Mouse (Mus musculus): Measurements from ENCODE around the gene Chil1. TPM values are rescaled to one million over a fixed set of nuclear protein-coding genes. Genes with fewer than 3 reads are reported as not detected.

The Chil1 gene
- polyA plus RNA-seq, 1 experiment from 2014 or later, result 4.4 TPM

GRCm38 (mm10) chr1:134210179-134210755 is 28.3 kb downstream of the Chil1 start:
- H3K9ac ChIP-seq (replicated peaks), result no peak overlapping the region
- no peak overlapping the region for H3K4me2 ChIP-seq
- no peaks in the 10 kb centered on the region for H3K36me3 ChIP-seq
- H3K4me1 ChIP-seq (replicated peaks), result peaks cover 35% of the 10 kb centered on the region
- H3K27ac ChIP-seq, result peak overlapping the region; percentile 72; the same call in 1 of the 2 replicates
- H3K4me3 ChIP-seq (replicated peaks), result no peak overlapping the region
- ATAC-seq (ENCODE audit: insufficient number of reproducible peaks, insufficient read depth, low FRiP score, low TSS enrichment, low read depth), result no peak
- H3K27me3 ChIP-seq, result 0 out of 2 replicates have a peak, but pooled peaks cover 6% of the 10 kb centered on the region
- WGBS, result 79% methylated on average over 6 of the region's 6 CpGs
- no peaks in the 10 kb centered on the region for H3K9me3 ChIP-seq

- Histone ChIP-seq H3K4me3 (replicated peaks) (no peak overlapping the region), H3K9me3 (no peaks in the 10 kb centered on the region), H3K4me1 (replicated peaks) (peaks cover 41% of the 10 kb centered on the region), H3K27me3 (0 out of 2 replicates have a peak, but pooled peaks cover 6% of the 10 kb centered on the region), H3K4me2 (0 out of 2 replicates have a peak overlapping the region, but pooled peaks have one; percentile 11), H3K9ac (replicated peaks) (no peak overlapping the region), H3K27ac (peak overlapping the region; percentile 72), H3K36me3 (no peaks in the 10 kb centered on the region)
- no peak for ATAC-seq (ENCODE audit: insufficient number of reproducible peaks, insufficient read depth, low FRiP score, low TSS enrichment, low read depth)
- WGBS, result 45% methylated on average over 6 of the region's 6 CpGs
Measured at GRCm38 (mm10) chr1:134211043-134211442, 29.1 kb downstream of the Chil1 start.

- Histone ChIP-seq H3K9me3 (no peaks in the 10 kb centered on the region), H3K4me1 (replicated peaks) (peaks cover 38% of the 10 kb centered on the region), H3K36me3 (no peaks in the 10 kb centered on the region), H3K4me2 (0 out of 2 replicates have a peak overlapping the region, but pooled peaks have one; percentile 11), H3K4me3 (replicated peaks) (no peak overlapping the region), H3K27me3 (0 out of 2 replicates have a peak, but pooled peaks cover 3% of the 10 kb centered on the region), H3K9ac (replicated peaks) (no peak overlapping the region), H3K27ac (peak overlapping the region; percentile 72)
- 7% methylated on average over 2 of the region's 2 CpGs for WGBS
- ATAC-seq (ENCODE audit: insufficient number of reproducible peaks, insufficient read depth, low FRiP score, low TSS enrichment, low read depth), result no peak
Measured at GRCm38 (mm10) chr1:134211631-134212030, 29.7 kb downstream of the Chil1 start.

GRCm38 (mm10) chr1:134212351-134212750 is 30.4 kb downstream of the Chil1 start:
- Histone ChIP-seq H3K4me3 (replicated peaks) (no peak overlapping the region), H3K9me3 (no peaks in the 10 kb centered on the region), H3K27me3 (no peaks in the 10 kb centered on the region), H3K4me2 (no peak overlapping the region), H3K27ac (no peak overlapping the region), H3K9ac (replicated peaks) (no peak overlapping the region), H3K36me3 (no peaks in the 10 kb centered on the region), H3K4me1 (replicated peaks) (peaks cover 45% of the 10 kb centered on the region)
- ATAC-seq (ENCODE audit: insufficient number of reproducible peaks, insufficient read depth, low FRiP score, low TSS enrichment, low read depth), result no peak
- WGBS, result 71% methylated on average over 6 of the region's 6 CpGs

- WGBS, result 79% methylated on average over 7 of the region's 7 CpGs
- H3K4me2 ChIP-seq, result no peak overlapping the region
- H3K4me1 ChIP-seq (replicated peaks), result peaks cover 48% of the 10 kb centered on the region
- H3K9ac ChIP-seq (replicated peaks), result no peak overlapping the region
- no peak overlapping the region for H3K27ac ChIP-seq
- no peak for ATAC-seq (ENCODE audit: insufficient number of reproducible peaks, insufficient read depth, low FRiP score, low TSS enrichment, low read depth)
- no peaks in the 10 kb centered on the region for H3K27me3 ChIP-seq
- H3K36me3 ChIP-seq, result no peaks in the 10 kb centered on the region
- no peaks in the 10 kb centered on the region for H3K9me3 ChIP-seq
- no peak overlapping the region for H3K4me3 ChIP-seq (replicated peaks)
Measured at GRCm38 (mm10) chr1:134213405-134213804, 31.4 kb downstream of the Chil1 start.

- Histone ChIP-seq H3K27me3 (no peaks in the 10 kb centered on the region), H3K9me3 (no peaks in the 10 kb centered on the region), H3K4me3 (replicated peaks) (no peak overlapping the region), H3K4me2 (no peak overlapping the region), H3K4me1 (replicated peaks) (peaks cover 46% of the 10 kb centered on the region), H3K27ac (no peak overlapping the region), H3K36me3 (no peaks in the 10 kb centered on the region), H3K9ac (replicated peaks) (no peak overlapping the region)
- ATAC-seq (ENCODE audit: insufficient number of reproducible peaks, insufficient read depth, low FRiP score, low TSS enrichment, low read depth), result no peak
- WGBS, result 58% methylated on average over 7 of the region's 7 CpGs
Measured at GRCm38 (mm10) chr1:134215059-134215458, 33.1 kb downstream of the Chil1 start.

- Histone ChIP-seq H3K4me2 (no peak overlapping the region), H3K27ac (no peak overlapping the region), H3K4me3 (replicated peaks) (no peak overlapping the region), H3K36me3 (no peaks in the 10 kb centered on the region), H3K9ac (replicated peaks) (no peak overlapping the region), H3K9me3 (no peaks in the 10 kb centered on the region), H3K27me3 (no peaks in the 10 kb centered on the region), H3K4me1 (replicated peaks) (peaks cover 37% of the 10 kb centered on the region)
- ATAC-seq (ENCODE audit: insufficient number of reproducible peaks, insufficient read depth, low FRiP score, low TSS enrichment, low read depth), result no peak
- WGBS, result 36% methylated on average over 11 of the region's 11 CpGs
Measured at GRCm38 (mm10) chr1:134215751-134216628, 34.0 kb downstream of the Chil1 start.

- Histone ChIP-seq H3K27me3 (no peaks in the 10 kb centered on the region), H3K4me2 (no peak overlapping the region), H3K36me3 (no peaks in the 10 kb centered on the region), H3K27ac (no peak overlapping the region), H3K4me1 (replicated peaks) (peaks cover 31% of the 10 kb centered on the region), H3K9me3 (no peaks in the 10 kb centered on the region), H3K4me3 (replicated peaks) (no peak overlapping the region), H3K9ac (replicated peaks) (no peak overlapping the region)
- WGBS, result 83% methylated on average over 2 of the region's 2 CpGs
- ATAC-seq (ENCODE audit: insufficient number of reproducible peaks, insufficient read depth, low FRiP score, low TSS enrichment, low read depth), result no peak
Measured at GRCm38 (mm10) chr1:134216629-134216971, 34.6 kb downstream of the Chil1 start.

GRCm38 (mm10) chr1:134217028-134217481 is 35.1 kb downstream of the Chil1 start:
- no peak for ATAC-seq (ENCODE audit: insufficient number of reproducible peaks, insufficient read depth, low FRiP score, low TSS enrichment, low read depth)

GRCm38 (mm10) chr1:134217942-134218341 is 36.0 kb downstream of the Chil1 start:
- 77% methylated on average over 3 of the region's 3 CpGs for WGBS
- H3K9me3 ChIP-seq, result no peaks in the 10 kb centered on the region
- H3K27ac ChIP-seq, result no peak overlapping the region
- H3K9ac ChIP-seq (replicated peaks), result no peak overlapping the region
- no peaks in the 10 kb centered on the region for H3K36me3 ChIP-seq
- no peak overlapping the region for H3K4me3 ChIP-seq (replicated peaks)
- no peak overlapping the region for H3K4me2 ChIP-seq
- H3K27me3 ChIP-seq, result no peaks in the 10 kb centered on the region
- ATAC-seq (ENCODE audit: insufficient number of reproducible peaks, insufficient read depth, low FRiP score, low TSS enrichment, low read depth), result no peak
- H3K4me1 ChIP-seq (replicated peaks), result peaks cover 24% of the 10 kb centered on the region; the same call in 1 of the 2 replicates

More at GRCm38 (mm10) chr1:134217028-134217481, 35.1 kb downstream of the Chil1 start:
- Histone ChIP-seq H3K9me3 (no peaks in the 10 kb centered on the region), H3K36me3 (no peaks in the 10 kb centered on the region), H3K27ac (no peak overlapping the region), H3K27me3 (no peaks in the 10 kb centered on the region), H3K9ac (replicated peaks) (no peak overlapping the region), H3K4me2 (no peak overlapping the region), H3K4me1 (replicated peaks) (peaks cover 27% of the 10 kb centered on the region), H3K4me3 (replicated peaks) (no peak overlapping the region)
- 69% methylated on average over 12 of the region's 12 CpGs for WGBS

- 86% methylated on average over 5 of the region's 5 CpGs for WGBS
- H3K9me3 ChIP-seq, result no peaks in the 10 kb centered on the region
- no peak overlapping the region for H3K9ac ChIP-seq (replicated peaks)
- H3K36me3 ChIP-seq, result no peaks in the 10 kb centered on the region
- peaks cover 24% of the 10 kb centered on the region; the same call in 1 of the 2 replicates for H3K4me1 ChIP-seq (replicated peaks)
- H3K4me3 ChIP-seq (replicated peaks), result no peak overlapping the region
- H3K4me2 ChIP-seq, result no peak overlapping the region
- no peak for ATAC-seq (ENCODE audit: insufficient number of reproducible peaks, insufficient read depth, low FRiP score, low TSS enrichment, low read depth)
- H3K27me3 ChIP-seq, result peaks cover 5% of the 10 kb centered on the region; the same call in 1 of the 2 replicates
- H3K27ac ChIP-seq, result no peak overlapping the region
Measured at GRCm38 (mm10) chr1:134219608-134220007, 37.6 kb downstream of the Chil1 start.

Data from limb, embryonic 12.5 days (tissue).